Mouse (Mus musculus) embryonic facial prominence, embryonic 11.5 days (tissue): Measurements from ENCODE around the gene Tmem169. TPM values are rescaled to one million over a fixed set of nuclear protein-coding genes. Genes with fewer than 3 reads are reported as not detected.

Experiments used
- polyA plus RNA-seq: library from polyadenylated mRNA; unstranded; fragments of >200 nt; fragmentation: Nextera tagmentation; extraction: Ambion mirVana; gene quantifications from 2 replicates; pipeline ENCODE4 v1.2.1, GENCODE M21; 2014

Tmem169 gene
- polyA plus RNA-seq, 1 experiment from 2014 or later: 7.3 TPM

Other genes starting within 250 kb of the Tmem169 start
- gene Mreg, start 72.1 kb upstream of the Tmem169 start, polyA plus RNA-seq: 24.2 and 24.7 TPM in 2 replicates
- gene Pecr, start 55 bp upstream of the Tmem169 start, polyA plus RNA-seq: 23.0 and 23.3 TPM in 2 replicates
- 77.5 and 77.8 TPM in 2 replicates for gene Xrcc5, start 23.1 kb downstream of the Tmem169 start, polyA plus RNA-seq